Mouse (Mus musculus) brain, embryonic 14.5 days (tissue): Measurements from ENCODE around the gene Sirt7.

Source experiments
- CTCF ChIP-seq: fragments of 200-500 bp; IDR thresholded peaks from 2 replicates; pipeline ENCODE4 v1.5.1; 2012; ENCODE audit warnings: inconsistent platforms, mild to moderate bottlenecking, moderate library complexity, borderline replicate concordance; ENCODE audit not compliant: insufficient read depth, insufficient read length; ENCODE audit errors: extremely low read depth
- POLR2A ChIP-seq: fragments of 200-500 bp; IDR thresholded peaks from 2 replicates; pipeline ENCODE4 v1.6.1; 2012; ENCODE audit warnings: mild to moderate bottlenecking, inconsistent platforms, borderline replicate concordance; ENCODE audit not compliant: poor library complexity, insufficient read depth, insufficient read length, severe bottlenecking; ENCODE audit errors: extremely low read depth

DNA sequence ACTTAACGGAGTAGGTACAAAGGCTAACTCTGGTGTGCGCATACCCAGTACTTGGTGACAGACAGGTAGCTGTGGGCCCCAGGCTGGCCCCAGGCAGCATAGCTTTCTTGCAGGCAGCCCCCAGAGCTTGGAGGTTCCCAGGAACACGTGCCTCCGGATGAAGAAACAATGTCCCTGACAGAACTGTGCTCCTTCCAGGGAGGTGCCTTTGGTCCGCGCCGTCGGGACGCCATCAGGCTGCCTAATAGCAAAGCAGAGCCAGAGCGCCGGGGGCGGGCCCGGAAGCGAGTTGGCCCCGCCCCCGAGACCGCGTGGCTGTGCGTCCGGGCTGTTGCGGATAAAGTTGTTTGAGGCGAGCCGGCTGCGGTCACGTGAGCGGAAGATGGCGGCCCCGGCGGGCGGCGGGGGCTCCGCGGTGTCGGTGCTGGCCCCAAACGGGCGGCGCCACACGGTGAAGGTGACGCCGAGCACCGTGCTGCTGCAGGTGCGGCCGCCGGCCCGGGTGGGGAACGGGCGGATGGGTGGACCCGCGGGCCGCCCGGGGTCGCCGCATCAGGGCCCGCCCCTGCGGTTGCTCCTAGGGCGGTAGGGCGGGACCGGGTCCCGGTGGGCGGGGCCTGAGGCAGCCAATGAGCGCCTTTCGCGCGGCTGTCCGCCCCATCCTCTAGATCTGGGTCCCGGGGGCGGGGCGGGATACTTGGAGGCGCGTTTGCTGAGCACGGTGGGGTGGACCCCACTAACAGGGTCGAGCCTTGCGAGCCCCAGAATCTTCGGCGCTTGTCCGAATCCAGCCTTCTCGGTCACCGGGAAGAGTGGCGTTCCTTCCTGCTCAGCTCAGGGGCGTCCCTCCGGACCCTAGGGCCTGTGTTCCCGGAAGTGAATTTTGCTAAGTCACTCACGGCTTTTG lies 47.9 kb upstream of the Sirt7 start, which contains the start of gene Aspscr1:
- TF ChIP-seq POLR2A (peak; percentile 44), CTCF (no peak)
